Mouse (Mus musculus) gastrocnemius, adult 18-20 months (tissue): Measurements from ENCODE around the gene Anxa9. TPM values are rescaled to one million over a fixed set of nuclear protein-coding genes. Genes with fewer than 3 reads are reported as not detected.

Source experiments
- DNase-seq: peaks from one replicate; pipeline ENCODE4 v3.0.0; 2021; ENCODE audit warnings: low spot score
- total RNA-seq, 2 experiments: library from RNA; stranded (reverse); gene quantifications; 2 replicates each; pipeline ENCODE4 v1.2.3; 2021

Gene Anxa9
- total RNA-seq, 2 experiments from 2014 or later = 0.17 TPM; not detected in 1

- no peak for DNase-seq
Observed at GRCm38 (mm10) chr3:95247660-95248336, 59.2 kb downstream of the Anxa9 start.

- DNase-seq = no peak
Observed at GRCm38 (mm10) chr3:95246465-95247231, 60.3 kb downstream of the Anxa9 start.

Other genes starting within 250 kb of the Anxa9 start
- gene Pip5k1a, start 200.2 kb downstream of the Anxa9 start, total RNA-seq = 10 to 100 TPM; 21.7 to 31.8 TPM
- 10 to 100 TPM; 64.3 to 85.5 TPM for gene Vps72, start 196.2 kb downstream of the Anxa9 start, total RNA-seq
- gene Tmod4, start 182.7 kb downstream of the Anxa9 start, total RNA-seq = 100 to 1,000 TPM; 663 to 722 TPM
- 10 to 100 TPM; 34.6 to 46.5 TPM for gene Scnm1, start 173.2 kb downstream of the Anxa9 start, total RNA-seq
- gene Lysmd1, start 173.1 kb downstream of the Anxa9 start, total RNA-seq = 1 to 10 TPM; 6.3 to 6.6 TPM
- gene Tnfaip8l2, start 164.8 kb downstream of the Anxa9 start, total RNA-seq = under 1 TPM; 0.27 to 0.55 TPM
- 100 to 1,000 TPM in 1 of 2 experiments, 10 to 100 TPM in 1; 75.9 to 111 TPM for gene Sema6c, start 146.7 kb downstream of the Anxa9 start, total RNA-seq
- 10 to 100 TPM in 1 of 2 experiments, 1 to 10 TPM in 1; 7.1 to 10.0 TPM for gene Gabpb2, start 89.3 kb downstream of the Anxa9 start, total RNA-seq
- 10 to 100 TPM; 12.4 to 17.1 TPM for gene Cdc42se1, start 78.4 kb downstream of the Anxa9 start, total RNA-seq
- 10 to 100 TPM; 69.8 to 83.1 TPM for gene Mllt11, start 75.0 kb downstream of the Anxa9 start, total RNA-seq
- not detected for gene Gm128, start 65.6 kb downstream of the Anxa9 start, total RNA-seq
- gene Bnipl, start 56.0 kb downstream of the Anxa9 start, total RNA-seq = not detected
- gene Mindy1, start 25.8 kb downstream of the Anxa9 start, total RNA-seq = 10 to 100 TPM; 29.7 to 30.6 TPM
- 10 to 100 TPM; 51.3 to 56.0 TPM for gene Prune1, start 25.1 kb downstream of the Anxa9 start, total RNA-seq
- gene Cers2, start 7.6 kb upstream of the Anxa9 start, total RNA-seq = 10 to 100 TPM; 14.7 to 22.1 TPM
- gene Setdb1, start 50.0 kb upstream of the Anxa9 start, total RNA-seq = 10 to 100 TPM in 1 of 2 experiments, 1 to 10 TPM in 1; 8.9 to 10.8 TPM
- gene 4930558C23Rik, start 95.7 kb upstream of the Anxa9 start, total RNA-seq = under 1 TPM; 0.32 to 0.33 TPM
- gene Arnt, start 127.2 kb upstream of the Anxa9 start, total RNA-seq = 10 to 100 TPM; 41.3 to 46.5 TPM
- gene Ctsk, start 192.1 kb upstream of the Anxa9 start, total RNA-seq = 1 to 10 TPM; 3.2 to 4.6 TPM
- 1 to 10 TPM; 2.2 to 4.0 TPM for gene Ctss, start 219.6 kb upstream of the Anxa9 start, total RNA-seq